Mouse (Mus musculus): ENCODE data around the gene Kif1b. TPM values are rescaled to one million over a fixed set of nuclear protein-coding genes. Genes with fewer than 3 reads are reported as not detected.

Gene Kif1b
- polyA plus RNA-seq, 1 experiment from 2014 or later = 90.9 TPM

DNA sequence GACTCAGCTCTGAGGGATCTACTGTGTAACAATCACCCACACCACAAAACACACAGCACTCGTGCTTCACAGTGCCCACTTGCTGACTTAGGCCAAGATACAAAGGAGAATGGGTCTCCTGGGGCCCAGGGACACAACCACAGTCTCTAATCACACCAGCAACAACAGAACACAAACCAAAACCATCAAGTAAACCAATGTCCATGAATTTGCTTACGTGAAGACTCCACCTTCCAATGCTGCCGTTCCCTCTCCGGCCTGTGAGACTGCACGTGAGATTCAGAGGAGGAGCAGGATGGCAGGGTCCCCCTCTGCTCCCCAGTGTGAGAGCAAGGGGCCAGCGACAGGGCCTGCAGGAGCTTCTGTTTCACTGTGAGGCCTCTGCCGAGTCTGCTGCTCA, 25.2 kb upstream of the Kif1b start:
- H3K36me3 ChIP-seq = peaks cover 100% of the 10 kb centered on the region

DNA sequence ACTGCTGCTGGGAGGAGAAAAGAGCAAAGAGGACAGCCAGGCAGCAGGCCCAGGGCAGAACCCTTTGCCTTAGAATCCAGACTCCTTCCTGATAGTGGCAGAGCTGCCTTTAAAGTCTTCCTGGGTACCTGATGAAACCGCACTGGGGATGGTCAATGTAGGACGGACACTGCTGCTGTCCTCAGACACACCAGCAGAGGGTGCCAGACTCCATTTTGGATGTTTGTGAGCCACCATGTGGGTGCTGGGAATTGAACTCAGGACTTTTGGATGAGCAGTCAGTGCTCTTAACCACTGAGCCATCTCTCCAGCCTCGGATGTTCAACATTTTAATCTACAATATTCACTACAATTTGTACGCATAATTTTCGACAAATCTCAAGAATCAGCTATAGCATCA, 23.0 kb upstream of the Kif1b start:
- DNase-seq (ENCODE audit: low spot score) = no peak
- H3K27me3 ChIP-seq (ENCODE audit: insufficient read depth, poor library complexity, severe bottlenecking) = no peaks in the 10 kb centered on the region
- H3K4me1 ChIP-seq (replicated peaks) = no peaks in the 10 kb centered on the region
- H3K27ac ChIP-seq = no peak overlapping the region
- peaks cover 90% of the 10 kb centered on the region for H3K36me3 ChIP-seq
- H3K4me3 ChIP-seq = no peak overlapping the region
- 96% methylated on average over 5 of the region's 5 CpGs for WGBS
- H3K9me3 ChIP-seq = no peaks in the 10 kb centered on the region

More for the DNA sequence above, 25.2 kb upstream of the Kif1b start:
- Histone ChIP-seq H3K27me3 (ENCODE audit: insufficient read depth, poor library complexity, severe bottlenecking) (no peaks in the 10 kb centered on the region), H3K4me1 (replicated peaks) (no peaks in the 10 kb centered on the region), H3K27ac (no peak overlapping the region), H3K4me3 (no peak overlapping the region), H3K9me3 (no peaks in the 10 kb centered on the region)
- DNase-seq (ENCODE audit: low spot score) = no peak
- WGBS = 91% methylated on average over 7 of the region's 7 CpGs

DNA sequence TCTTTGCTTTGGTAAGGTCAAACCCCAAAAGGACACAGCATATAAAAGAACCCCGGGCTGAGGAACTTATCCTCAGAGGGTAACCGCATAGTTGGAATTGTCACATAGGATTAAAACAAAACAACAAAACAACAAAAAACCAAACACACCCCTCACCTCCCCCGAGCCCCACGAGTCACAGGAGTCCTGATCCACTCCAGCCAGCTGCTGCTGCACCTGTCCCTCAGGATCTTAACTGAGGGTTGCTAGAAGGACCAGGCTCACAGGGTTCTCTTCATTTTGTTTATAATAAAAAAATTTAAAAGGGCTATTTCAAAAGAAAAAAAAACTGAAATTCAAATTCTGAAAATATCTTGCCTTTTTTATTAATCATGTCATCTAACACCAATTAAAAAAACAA, 21.2 kb upstream of the Kif1b start:
- Histone ChIP-seq H3K9me3 (no peaks in the 10 kb centered on the region), H3K36me3 (peaks cover 72% of the 10 kb centered on the region), H3K4me3 (no peak overlapping the region), H3K4me1 (replicated peaks) (no peaks in the 10 kb centered on the region), H3K27me3 (ENCODE audit: insufficient read depth, poor library complexity, severe bottlenecking) (no peaks in the 10 kb centered on the region), H3K27ac (no peak overlapping the region)
- 87% methylated on average over 4 of the region's 4 CpGs for WGBS
- DNase-seq (ENCODE audit: low spot score) = no peak

- H3K36me3 ChIP-seq = peaks cover 58% of the 10 kb centered on the region
- H3K27ac ChIP-seq = no peak overlapping the region
- WGBS = 94% methylated on average over 7 of the region's 7 CpGs
- H3K4me1 ChIP-seq (replicated peaks) = 0 out of 2 replicates have a peak, but pooled peaks cover 2% of the 10 kb centered on the region
- no peak for DNase-seq (ENCODE audit: low spot score)
- no peaks in the 10 kb centered on the region for H3K9me3 ChIP-seq
- H3K27me3 ChIP-seq (ENCODE audit: insufficient read depth, poor library complexity, severe bottlenecking) = no peaks in the 10 kb centered on the region
- H3K4me3 ChIP-seq = no peak overlapping the region
Observed at GRCm38 (mm10) chr4:149327281-149327680, 19.8 kb upstream of the Kif1b start.

GRCm38 (mm10) chr4:149325411-149326162, 18.1 kb upstream of the Kif1b start:
- H3K27ac ChIP-seq = no peak overlapping the region
- H3K4me3 ChIP-seq = no peak overlapping the region
- no peak for DNase-seq (ENCODE audit: low spot score)
- 0 out of 2 replicates have a peak, but pooled peaks cover 2% of the 10 kb centered on the region for H3K4me1 ChIP-seq (replicated peaks)
- no peaks in the 10 kb centered on the region for H3K9me3 ChIP-seq
- H3K27me3 ChIP-seq (ENCODE audit: insufficient read depth, poor library complexity, severe bottlenecking) = no peaks in the 10 kb centered on the region
- WGBS = 92% methylated on average over 10 of the region's 10 CpGs
- peaks cover 41% of the 10 kb centered on the region for H3K36me3 ChIP-seq

DNA sequence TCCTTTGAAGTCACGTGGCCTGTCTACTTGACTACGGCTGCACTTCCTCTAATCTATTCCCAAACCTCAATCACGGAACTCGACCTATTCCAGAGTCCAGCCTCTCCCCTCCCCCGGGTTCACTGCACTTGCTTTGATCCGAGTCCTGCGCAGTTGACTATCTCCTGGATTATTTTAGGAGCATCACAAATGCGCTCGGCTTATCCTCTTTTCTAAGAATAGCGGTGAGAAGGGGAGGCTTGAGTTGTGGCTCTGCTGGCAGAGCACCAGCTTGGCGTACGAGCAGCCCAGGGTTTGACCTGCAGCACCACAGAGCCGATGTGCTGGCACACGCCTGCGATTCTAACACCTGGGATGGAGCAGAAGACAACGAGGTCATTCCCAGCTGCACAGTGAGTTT, 16.2 kb upstream of the Kif1b start:
- Histone ChIP-seq H3K27me3 (ENCODE audit: insufficient read depth, poor library complexity, severe bottlenecking) (no peaks in the 10 kb centered on the region), H3K27ac (no peak overlapping the region), H3K4me3 (no peak overlapping the region), H3K9me3 (no peaks in the 10 kb centered on the region), H3K4me1 (replicated peaks) (0 out of 2 replicates have a peak, but pooled peaks cover 2% of the 10 kb centered on the region), H3K36me3 (peaks cover 22% of the 10 kb centered on the region)
- DNase-seq (ENCODE audit: low spot score) = no peak
- WGBS = 89% methylated on average over 16 of the region's 16 CpGs

DNA sequence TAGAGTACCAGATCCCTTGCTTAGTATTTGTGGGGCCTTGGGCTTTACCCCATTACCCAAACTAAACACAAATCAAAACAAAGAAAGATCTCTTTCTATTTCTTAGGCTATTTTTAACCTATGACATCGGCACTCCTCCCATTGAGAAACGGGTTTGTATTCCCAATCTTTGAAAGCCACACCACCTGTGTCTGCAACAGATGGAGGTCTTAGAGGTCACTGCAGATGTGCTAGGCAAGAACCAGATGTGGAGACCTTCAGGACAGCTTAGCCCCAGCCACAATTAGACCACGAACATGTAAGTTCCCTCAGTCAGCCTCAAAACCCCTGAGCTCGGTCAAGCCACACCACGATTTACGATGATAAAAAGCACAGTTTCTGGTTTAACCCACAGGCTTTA, 15.2 kb upstream of the Kif1b start:
- peaks cover 5% of the 10 kb centered on the region for H3K4me1 ChIP-seq (replicated peaks)
- H3K36me3 ChIP-seq = peaks cover 12% of the 10 kb centered on the region
- H3K27ac ChIP-seq = no peak overlapping the region
- no peaks in the 10 kb centered on the region for H3K9me3 ChIP-seq
- no peaks in the 10 kb centered on the region for H3K27me3 ChIP-seq (ENCODE audit: insufficient read depth, poor library complexity, severe bottlenecking)
- no peak for DNase-seq (ENCODE audit: low spot score)
- WGBS = 83% methylated on average over 6 of the region's 6 CpGs
- H3K4me3 ChIP-seq = no peak overlapping the region

DNA sequence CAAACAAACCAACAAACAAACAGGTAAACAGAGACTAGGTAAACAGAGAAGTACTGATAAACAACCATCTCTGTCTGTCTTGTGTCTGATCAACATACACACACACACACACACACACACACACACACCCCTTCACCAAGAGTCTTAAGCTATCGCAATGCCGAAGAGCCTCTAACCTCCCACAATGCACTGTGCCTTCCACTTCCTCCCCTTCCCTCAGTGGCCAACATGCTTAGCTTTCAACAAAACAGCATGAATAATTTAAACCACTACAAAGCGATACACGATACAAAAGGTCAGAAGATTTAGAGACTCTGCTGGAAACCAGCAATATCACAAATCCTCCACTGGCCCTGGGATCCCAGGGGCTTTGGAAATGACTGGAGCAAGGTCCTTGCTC, 14.8 kb upstream of the Kif1b start:
- no peak overlapping the region for H3K27ac ChIP-seq
- peaks cover 9% of the 10 kb centered on the region for H3K4me1 ChIP-seq (replicated peaks)
- 80% methylated on average over 4 of the region's 4 CpGs for WGBS
- no peak for DNase-seq (ENCODE audit: low spot score)
- peaks cover 8% of the 10 kb centered on the region for H3K36me3 ChIP-seq
- H3K27me3 ChIP-seq (ENCODE audit: insufficient read depth, poor library complexity, severe bottlenecking) = no peaks in the 10 kb centered on the region
- no peaks in the 10 kb centered on the region for H3K9me3 ChIP-seq
- H3K4me3 ChIP-seq = no peak overlapping the region

- DNase-seq (ENCODE audit: low spot score) = no peak
- WGBS = 81% methylated on average over 9 of the region's 9 CpGs
- no peak overlapping the region for H3K4me3 ChIP-seq
- H3K36me3 ChIP-seq = no peaks in the 10 kb centered on the region
- H3K4me1 ChIP-seq (replicated peaks) = peaks cover 10% of the 10 kb centered on the region
- no peaks in the 10 kb centered on the region for H3K9me3 ChIP-seq
- H3K27ac ChIP-seq = no peak overlapping the region
- no peaks in the 10 kb centered on the region for H3K27me3 ChIP-seq (ENCODE audit: insufficient read depth, poor library complexity, severe bottlenecking)
Observed at GRCm38 (mm10) chr4:149319088-149319487, 11.6 kb upstream of the Kif1b start.

- Histone ChIP-seq H3K4me1 (replicated peaks) (peaks cover 8% of the 10 kb centered on the region), H3K27me3 (ENCODE audit: insufficient read depth, poor library complexity, severe bottlenecking) (no peaks in the 10 kb centered on the region), H3K9me3 (no peaks in the 10 kb centered on the region), H3K4me3 (no peak overlapping the region), H3K36me3 (no peaks in the 10 kb centered on the region), H3K27ac (no peak overlapping the region)
- WGBS = 69% methylated on average over 5 of the region's 5 CpGs
- DNase-seq (ENCODE audit: low spot score) = no peak
Observed at GRCm38 (mm10) chr4:149317387-149317786, 9.9 kb upstream of the Kif1b start.

GRCm38 (mm10) chr4:149314275-149314837, 6.9 kb upstream of the Kif1b start:
- Histone ChIP-seq H3K4me1 (replicated peaks) (peaks cover 8% of the 10 kb centered on the region), H3K27me3 (ENCODE audit: insufficient read depth, poor library complexity, severe bottlenecking) (no peaks in the 10 kb centered on the region), H3K9me3 (no peaks in the 10 kb centered on the region), H3K27ac (no peak overlapping the region), H3K4me3 (no peak overlapping the region), H3K36me3 (no peaks in the 10 kb centered on the region)
- WGBS = 91% methylated on average over 11 of the region's 11 CpGs
- DNase-seq (ENCODE audit: low spot score) = no peak

GRCm38 (mm10) chr4:149313558-149314253, 6.2 kb upstream of the Kif1b start:
- Histone ChIP-seq H3K4me3 (no peak overlapping the region), H3K9me3 (no peaks in the 10 kb centered on the region), H3K27me3 (ENCODE audit: insufficient read depth, poor library complexity, severe bottlenecking) (no peaks in the 10 kb centered on the region), H3K4me1 (replicated peaks) (peaks cover 12% of the 10 kb centered on the region), H3K27ac (peak overlapping the region; percentile 42; the same call in 1 of the 2 replicates), H3K36me3 (no peaks in the 10 kb centered on the region)
- 83% methylated on average over 12 of the region's 12 CpGs for WGBS
- DNase-seq (ENCODE audit: low spot score) = no peak

DNA sequence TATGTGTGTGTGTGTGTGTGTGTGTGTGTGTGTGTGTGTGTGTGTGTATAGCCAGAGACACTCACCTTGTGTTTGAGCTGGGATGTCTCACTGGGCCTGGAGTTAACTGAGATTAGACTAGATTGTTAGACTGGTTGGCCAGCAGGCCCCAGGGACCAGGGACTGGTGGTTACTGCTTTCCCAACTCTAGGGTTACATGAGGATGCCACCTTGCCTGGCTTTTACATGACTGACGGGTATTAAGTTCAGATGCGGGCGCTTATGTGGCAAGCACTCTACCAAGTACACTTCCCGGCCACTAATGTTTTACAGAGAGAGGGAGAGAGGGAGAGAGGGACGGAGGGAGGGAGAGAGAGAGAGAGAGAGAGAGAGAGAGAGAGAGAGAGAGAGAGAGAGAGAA, 4.5 kb upstream of the Kif1b start:
- WGBS = 87% methylated on average over 5 of the region's 5 CpGs
- no peaks in the 10 kb centered on the region for H3K36me3 ChIP-seq
- no peak overlapping the region for H3K4me3 ChIP-seq
- DNase-seq (ENCODE audit: low spot score) = no peak
- no peak overlapping the region for H3K27ac ChIP-seq
- H3K9me3 ChIP-seq = no peaks in the 10 kb centered on the region
- no peaks in the 10 kb centered on the region for H3K27me3 ChIP-seq (ENCODE audit: insufficient read depth, poor library complexity, severe bottlenecking)
- peaks cover 9% of the 10 kb centered on the region for H3K4me1 ChIP-seq (replicated peaks)
